Mouse (Mus musculus): ENCODE results near the gene Prdm15. TPM values are rescaled to one million over a fixed set of nuclear protein-coding genes. Genes with fewer than 3 reads are reported as not detected.

The Prdm15 gene
- total RNA-seq, 1 experiment from 2014 or later, result 24.3 TPM

DNA sequence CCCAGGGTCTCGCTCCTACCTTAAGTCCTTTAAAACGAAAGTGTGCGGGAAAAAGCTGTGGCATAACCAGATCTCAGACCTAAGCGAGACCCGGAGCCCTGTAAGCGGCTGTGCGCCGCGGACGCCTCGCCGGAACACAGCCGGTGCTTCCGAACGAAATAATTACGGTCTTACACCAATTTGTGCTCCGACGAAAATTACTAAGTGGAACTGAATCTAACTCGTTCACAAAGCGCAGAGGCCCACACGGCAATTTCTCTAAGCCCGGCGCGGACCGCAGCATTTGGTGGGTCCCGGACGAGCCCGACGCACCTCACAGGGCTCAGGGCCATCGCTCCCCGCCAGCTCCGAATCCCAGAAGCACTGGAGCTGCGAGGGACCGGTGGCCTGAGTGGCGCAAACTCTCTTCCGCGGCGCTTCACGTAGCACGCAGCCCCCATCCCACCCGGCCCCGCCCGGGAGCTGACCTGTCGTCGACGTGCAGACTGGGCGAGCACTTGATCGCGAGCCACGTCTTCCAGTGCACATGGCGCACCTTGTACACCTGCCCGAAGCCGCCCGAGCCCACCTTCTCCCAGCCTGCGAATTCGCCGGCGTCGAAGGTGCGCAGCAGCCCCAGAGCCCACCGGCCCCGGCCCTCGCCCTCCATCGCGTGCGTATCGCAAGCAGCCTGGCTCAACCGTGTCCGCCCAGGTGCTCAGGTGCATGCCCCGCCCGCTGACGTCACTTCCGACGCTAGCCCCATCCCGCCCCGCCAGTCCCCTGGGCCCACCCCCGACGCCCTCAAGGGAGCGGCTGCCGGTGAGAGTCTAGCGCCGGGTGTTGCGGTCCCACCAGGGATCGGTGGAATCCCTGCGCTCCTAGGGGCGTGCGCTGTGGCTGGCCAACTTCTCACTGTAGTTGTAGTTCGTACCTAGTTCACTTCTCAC is 88.3 kb downstream of the Prdm15 start, which contains the start of gene Ripk4:
TSS of gene Ripk4 (minus strand) at position 727 of the 929 bp plus-strand sequence.
- no peak for ATAC-seq (replicated peaks; ENCODE audit: insufficient number of reproducible peaks, low FRiP score, low TSS enrichment, poor library complexity, severe bottlenecking)

DNA sequence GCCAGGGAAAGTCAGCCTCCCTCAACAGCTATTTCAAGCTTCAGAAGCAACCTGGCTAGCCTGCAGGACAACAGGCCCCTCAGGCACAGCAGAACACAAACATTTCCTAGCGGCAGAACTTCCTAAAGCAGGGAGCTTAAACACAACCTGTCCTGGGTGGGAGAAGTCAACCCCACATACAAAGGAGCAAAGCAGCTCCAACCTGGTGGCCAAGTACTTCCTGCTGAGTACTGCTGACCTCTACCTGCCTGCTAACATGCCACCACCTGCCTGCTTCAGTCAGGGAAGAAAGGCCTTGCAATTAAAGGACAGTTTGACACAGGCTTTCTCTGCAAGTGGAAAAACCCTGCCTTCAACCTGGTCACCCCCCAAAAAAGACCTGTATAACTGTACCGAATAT is 89.9 kb downstream of the Prdm15 start:
- no peak for ATAC-seq (replicated peaks; ENCODE audit: insufficient number of reproducible peaks, low FRiP score, low TSS enrichment, poor library complexity, severe bottlenecking)

DNA sequence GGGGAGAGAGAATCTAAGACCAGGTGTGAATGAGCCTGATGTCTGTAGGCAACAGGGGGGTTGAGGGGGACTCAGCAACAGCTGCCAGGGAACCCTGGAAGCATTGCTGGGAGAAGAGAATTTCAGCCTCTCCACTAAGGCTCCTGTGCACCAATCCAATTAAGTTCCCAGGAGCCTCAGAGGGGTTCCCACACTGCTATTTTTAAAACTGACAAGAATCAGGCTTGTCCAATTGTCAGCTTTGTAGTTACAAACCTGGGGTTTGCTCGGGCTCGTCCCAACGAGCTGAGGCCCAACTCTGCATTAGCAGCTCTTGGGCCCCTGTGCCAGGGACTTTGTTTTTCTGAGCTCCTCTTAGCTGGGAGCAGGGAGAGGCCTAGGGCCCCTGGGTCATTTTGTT is 92.0 kb downstream of the Prdm15 start:
- no peak for ATAC-seq (replicated peaks; ENCODE audit: insufficient number of reproducible peaks, low FRiP score, low TSS enrichment, poor library complexity, severe bottlenecking)

DNA sequence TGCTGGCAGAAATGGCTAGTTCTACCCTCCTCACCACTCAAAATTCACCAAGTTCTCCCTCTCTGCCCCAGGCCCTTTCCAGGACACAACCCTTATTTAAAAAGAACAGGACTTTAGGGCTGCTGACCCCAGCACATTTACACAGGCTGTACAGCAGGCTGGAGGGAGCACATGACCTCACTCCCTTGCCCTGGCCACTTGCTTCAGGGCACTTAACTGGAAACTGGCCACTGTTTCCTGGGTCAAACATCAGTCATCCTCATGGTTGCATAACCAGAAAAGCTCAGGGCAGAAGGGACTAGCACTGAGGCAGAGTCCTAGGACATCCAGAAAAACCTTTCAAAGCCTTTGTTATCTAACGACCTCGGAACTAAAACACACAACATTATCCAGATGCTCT is 93.4 kb downstream of the Prdm15 start:
- no peak for ATAC-seq (replicated peaks; ENCODE audit: insufficient number of reproducible peaks, low FRiP score, low TSS enrichment, poor library complexity, severe bottlenecking)

DNA sequence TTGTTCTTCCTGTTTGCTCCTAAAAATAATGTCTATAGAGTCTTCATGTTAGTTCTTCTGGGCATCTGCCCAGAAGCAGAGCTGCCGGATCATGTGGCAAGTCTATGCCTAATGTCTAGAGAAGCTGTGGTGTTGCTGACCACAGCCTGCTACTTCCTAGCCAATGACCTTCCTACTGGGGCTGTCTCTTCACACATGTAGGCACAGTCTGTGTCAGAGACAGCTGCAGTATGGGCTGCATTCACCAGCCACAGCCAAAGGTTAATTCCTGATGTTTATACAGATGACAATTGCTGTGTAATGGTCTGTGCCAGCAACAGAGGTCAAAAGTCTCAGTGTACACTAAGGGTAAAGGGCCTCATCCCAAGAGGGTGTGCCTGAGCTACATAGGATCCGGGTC is 95.2 kb downstream of the Prdm15 start:
- ATAC-seq (replicated peaks; ENCODE audit: insufficient number of reproducible peaks, low FRiP score, low TSS enrichment, poor library complexity, severe bottlenecking), result no peak

DNA sequence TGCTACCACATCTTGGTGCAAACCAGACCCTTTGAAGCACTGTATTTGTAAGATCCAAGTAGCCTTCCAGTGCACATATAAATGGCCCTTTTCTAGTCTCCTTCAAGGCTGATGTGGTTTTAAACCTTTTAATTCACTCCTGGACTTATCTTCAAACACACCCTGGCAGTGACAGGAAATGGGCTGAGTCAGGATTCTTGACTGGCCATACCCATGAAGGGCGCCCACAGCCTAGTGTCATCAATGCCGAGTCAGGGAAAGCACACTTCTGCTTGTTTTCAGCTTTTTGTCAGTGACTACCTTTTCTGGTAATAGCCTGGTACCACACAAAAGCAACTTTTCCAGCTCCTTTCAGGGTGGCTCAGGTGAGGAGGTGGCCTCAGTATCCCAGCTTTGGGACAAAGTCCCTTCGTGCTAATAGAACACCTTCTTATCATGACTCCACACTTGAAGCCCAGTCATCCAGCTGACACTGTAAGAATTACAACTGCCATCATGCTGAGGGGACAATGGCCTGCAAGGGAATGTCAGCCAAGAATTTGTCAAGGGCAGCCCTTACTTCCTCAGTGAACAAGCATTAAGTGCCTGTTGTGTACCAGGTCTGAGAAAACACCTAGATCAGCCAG is 99.2 kb downstream of the Prdm15 start:
- no peak for ATAC-seq (replicated peaks; ENCODE audit: insufficient number of reproducible peaks, low FRiP score, low TSS enrichment, poor library complexity, severe bottlenecking)

DNA sequence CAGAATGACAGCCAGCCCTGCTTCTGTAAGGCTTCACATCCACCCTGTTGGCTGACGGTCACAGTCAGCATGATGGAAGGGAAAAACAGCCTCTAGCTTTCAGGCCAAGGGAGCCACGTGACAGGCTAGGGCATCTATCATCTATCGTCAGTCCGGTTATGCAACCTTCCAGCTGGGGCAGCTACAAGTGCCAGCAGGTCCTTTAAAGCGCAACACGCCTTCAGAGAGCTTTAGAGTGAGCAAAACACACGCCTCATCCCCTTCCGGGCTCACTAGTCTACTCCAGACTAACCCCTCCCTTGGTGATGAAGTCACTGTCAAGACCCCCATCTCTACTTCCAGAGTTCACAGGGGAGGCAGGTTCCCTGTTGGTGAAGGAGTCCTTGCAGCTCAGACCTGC is 99.8 kb downstream of the Prdm15 start:
- ATAC-seq (replicated peaks; ENCODE audit: insufficient number of reproducible peaks, low FRiP score, low TSS enrichment, poor library complexity, severe bottlenecking), result no peak

DNA sequence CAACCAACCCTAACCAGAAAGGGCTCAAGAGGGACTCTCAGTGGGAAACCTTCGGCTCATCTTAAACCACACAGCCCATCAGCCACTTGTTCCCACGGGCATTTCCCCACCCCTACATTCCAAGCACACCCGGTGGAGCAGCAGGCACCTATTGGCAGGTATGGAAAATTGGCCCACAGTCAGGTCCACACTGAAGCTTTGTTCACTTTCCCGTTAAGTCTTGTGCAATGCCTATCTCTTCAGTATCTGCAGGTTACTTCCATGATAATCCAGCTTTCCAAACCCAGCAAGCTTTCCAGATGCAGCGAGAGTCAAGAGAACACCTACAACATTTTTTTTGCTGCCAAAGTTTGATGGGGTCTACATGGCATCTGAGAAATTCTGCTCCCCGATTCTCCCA is 103.2 kb downstream of the Prdm15 start:
- no peak for ATAC-seq (replicated peaks; ENCODE audit: insufficient number of reproducible peaks, low FRiP score, low TSS enrichment, poor library complexity, severe bottlenecking)

Other genes starting within 250 kb of the Prdm15 start
- not detected in 3 replicates for gene Tmprss2, start 240.7 kb downstream of the Prdm15 start, total RNA-seq (2017)
- not detected in 3 replicates for gene Ripk4, start 88.1 kb downstream of the Prdm15 start, total RNA-seq (2017)
- 5.3 to 20.3 TPM (median 14.5 TPM) in 3 replicates for gene C2cd2, start 110.7 kb upstream of the Prdm15 start, total RNA-seq (2017)
- 24.7 to 36.9 TPM (median 35.7 TPM) in 3 replicates for gene Zbtb21, start 110.8 kb upstream of the Prdm15 start, total RNA-seq (2017)
- gene B230307C23Rik, start 145.5 kb upstream of the Prdm15 start, total RNA-seq (2017), result 31.2 to 95.3 TPM (median 95.2 TPM) in 3 replicates
- gene A630089N07Rik, start 230.6 kb upstream of the Prdm15 start, total RNA-seq (2017), result 2.8 to 17.5 TPM (median 3.6 TPM) in 3 replicates

Data from monocyte, adult 5-6 weeks (primary cell).